Mouse (Mus musculus) heart, adult 2 months (tissue): ENCODE measurements around the gene Prrt1.

Experiments used
- CTCF ChIP-seq: fragments of 200-600 bp; IDR thresholded peaks from 2 replicates; pipeline ENCODE4 v1.8.1; 2022; ENCODE audit warnings: antibody characterized with exemption, mild to moderate bottlenecking, moderate library complexity
- POLR2A ChIP-seq: fragments of 200-500 bp; IDR thresholded peaks from 2 replicates; pipeline ENCODE4 v1.6.1; 2011; ENCODE audit warnings: mild to moderate bottlenecking, low read depth, low read length, control low read depth; ENCODE audit not compliant: insufficient read depth

GRCm38 (mm10) chr17:34680191-34680590, 50.9 kb downstream of the Prrt1 start:
- no peak for TF ChIP-seq CTCF
- TF ChIP-seq POLR2A: no peak
